Mouse (Mus musculus) ES-Bruce4 (cell line): ENCODE data around the gene Sqor. TPM values are rescaled to one million over a fixed set of nuclear protein-coding genes. Genes with fewer than 3 reads are reported as not detected.

ENCODE experiments used
- H3K27ac ChIP-seq: 2 replicates; pipeline ENCODE4 v1.5.1; 2012; ENCODE audit warnings: low read length, inconsistent platforms; ENCODE audit not compliant: insufficient read depth
- H3K27me3 ChIP-seq: 2 replicates; pipeline ENCODE4 v1.6.1; 2012; ENCODE audit warnings: mild to moderate bottlenecking, low read length, inconsistent platforms; ENCODE audit not compliant: control insufficient read depth, poor library complexity, insufficient read depth, severe bottlenecking
- H3K36me3 ChIP-seq: 2 replicates; pipeline ENCODE4 v1.6.1; 2012; ENCODE audit warnings: inconsistent platforms, mild to moderate bottlenecking, low read length, moderate library complexity; ENCODE audit not compliant: control insufficient read depth, poor library complexity, insufficient read depth, severe bottlenecking
- H3K4me1 ChIP-seq: one replicate; pipeline ENCODE4 v1.8.1; 2011; ENCODE audit warnings: low read length; ENCODE audit not compliant: control insufficient read depth, insufficient read depth
- H3K4me3 ChIP-seq: 2 replicates; pipeline ENCODE4 v1.5.1; 2011; ENCODE audit warnings: low read depth, mild to moderate bottlenecking, low read length
- H3K9ac ChIP-seq: 2 replicates; pipeline ENCODE4 v1.6.1; 2012; ENCODE audit warnings: low read depth, mild to moderate bottlenecking, inconsistent platforms; ENCODE audit not compliant: poor library complexity, severe bottlenecking
- H3K9me3 ChIP-seq: replicated peaks from 2 replicates; pipeline ENCODE4 v1.6.1; 2012; ENCODE audit warnings: mild to moderate bottlenecking, low read length, inconsistent platforms; ENCODE audit not compliant: control insufficient read depth, poor library complexity, insufficient read depth, severe bottlenecking
- CTCF ChIP-seq: IDR thresholded peaks from one replicate; pipeline ENCODE4 v1.8.1; 2011; ENCODE audit warnings: low read depth, low read length
- EP300 ChIP-seq: IDR thresholded peaks from 2 replicates; pipeline ENCODE4 v1.6.1; 2011; ENCODE audit warnings: low read depth, low read length; ENCODE audit not compliant: insufficient read depth
- POLR2A ChIP-seq: IDR thresholded peaks from one replicate; pipeline ENCODE4 v1.8.1; 2011; ENCODE audit warnings: low read length; ENCODE audit not compliant: insufficient read depth
- polyA plus RNA-seq: library from polyadenylated mRNA; stranded (reverse); fragments of >200 nt; gene quantifications from 2 replicates; pipeline ENCODE4 v1.2.4, GENCODE M21; 2011; ENCODE audit warnings: low read depth; ENCODE audit not compliant: missing spikeins, insufficient read depth, insufficient read length

Sqor gene
- polyA plus RNA-seq, 1 experiment = 0.97 TPM

GRCm38 (mm10) chr2:122825406-122826236 lies 60.6 kb downstream of the Sqor start:
- no peak overlapping the region for H3K4me3 ChIP-seq
- H3K27ac ChIP-seq = no peak overlapping the region
- TF ChIP-seq CTCF (peak; percentile 77), POLR2A (no peak), EP300 (no peak)

GRCm38 (mm10) chr2:122826302-122826701 lies 61.3 kb downstream of the Sqor start:
- TF ChIP-seq EP300 (no peak), POLR2A (no peak), CTCF (no peak)
- Histone ChIP-seq H3K36me3 (no peaks in the 10 kb centered on the region), H3K4me3 (no peak overlapping the region), H3K4me1 (no peaks in the 10 kb centered on the region), H3K27ac (no peak overlapping the region), H3K9me3 (no peaks in the 10 kb centered on the region), H3K9ac (no peak overlapping the region), H3K27me3 (no peaks in the 10 kb centered on the region; the same call in 1 of the 2 replicates)

More at GRCm38 (mm10) chr2:122825406-122826236, 60.6 kb downstream of the Sqor start:
- no peaks in the 10 kb centered on the region; the same call in 1 of the 2 replicates for H3K27me3 ChIP-seq
- no peaks in the 10 kb centered on the region for H3K36me3 ChIP-seq
- H3K9me3 ChIP-seq = no peaks in the 10 kb centered on the region
- H3K9ac ChIP-seq = no peak overlapping the region
- H3K4me1 ChIP-seq = no peaks in the 10 kb centered on the region

- Histone ChIP-seq H3K27me3 (no peaks in the 10 kb centered on the region), H3K9me3 (no peaks in the 10 kb centered on the region), H3K4me1 (no peaks in the 10 kb centered on the region), H3K27ac (no peak overlapping the region), H3K9ac (no peak overlapping the region), H3K36me3 (no peaks in the 10 kb centered on the region), H3K4me3 (no peak overlapping the region)
- TF ChIP-seq EP300 (no peak), POLR2A (no peak), CTCF (no peak)
Observed at GRCm38 (mm10) chr2:122854636-122855035, 89.6 kb downstream of the Sqor start.

GRCm38 (mm10) chr2:122855354-122855753 lies 90.3 kb downstream of the Sqor start:
- H3K9ac ChIP-seq = no peak overlapping the region
- H3K4me1 ChIP-seq = no peaks in the 10 kb centered on the region
- H3K4me3 ChIP-seq = no peak overlapping the region
- H3K27me3 ChIP-seq = no peaks in the 10 kb centered on the region
- H3K9me3 ChIP-seq = no peaks in the 10 kb centered on the region
- H3K36me3 ChIP-seq = no peaks in the 10 kb centered on the region
- TF ChIP-seq EP300 = no peak
- no peak for TF ChIP-seq CTCF
- no peak for TF ChIP-seq POLR2A
- H3K27ac ChIP-seq = no peak overlapping the region

Other genes starting within 250 kb of the Sqor start
- 4.2 and 5.9 TPM in 2 replicates for gene Gatm, start 153.9 kb upstream of the Sqor start, polyA plus RNA-seq
- 15.8 and 16.3 TPM in 2 replicates for gene AA467197, start 128.3 kb upstream of the Sqor start, polyA plus RNA-seq
- 8.2 and 9.6 TPM in 2 replicates for gene Slc30a4, start 62.6 kb upstream of the Sqor start, polyA plus RNA-seq
- 34.8 and 37.5 TPM in 2 replicates for gene Bloc1s6, start 26.7 kb upstream of the Sqor start, polyA plus RNA-seq